Mouse (Mus musculus): ENCODE results near the gene BC048671.

Gene BC048671

GRCm38 (mm10) chr6:90300919-90301318 is at the start of gene BC048671:
Gene BC048671, plus strand, starts transcription at chr6:90301219.
- no peak for DNase-seq

- no peak for DNase-seq
Measured at GRCm38 (mm10) chr6:90288265-90288664, 12.8 kb upstream of the BC048671 start.

- DNase-seq, result no peak
Measured at GRCm38 (mm10) chr6:90306315-90306975, 5.4 kb downstream of the BC048671 start.

- no peak for DNase-seq
Measured at GRCm38 (mm10) chr6:90308839-90309778, 8.1 kb downstream of the BC048671 start.

- no peak for DNase-seq
Measured at GRCm38 (mm10) chr6:90315961-90316360, 14.9 kb downstream of the BC048671 start.

- no peak for DNase-seq
Measured at GRCm38 (mm10) chr6:90317510-90318258, 16.7 kb downstream of the BC048671 start.

- DNase-seq, result no peak
Measured at GRCm38 (mm10) chr6:90319019-90319418, 18.0 kb downstream of the BC048671 start.

- no peak for DNase-seq
Measured at GRCm38 (mm10) chr6:90319475-90320191, 18.6 kb downstream of the BC048671 start.

GRCm38 (mm10) chr6:90320429-90320828 is 19.4 kb downstream of the BC048671 start:
- no peak for DNase-seq

GRCm38 (mm10) chr6:90321811-90322210 is 20.8 kb downstream of the BC048671 start:
- no peak for DNase-seq

- no peak for DNase-seq
Measured at GRCm38 (mm10) chr6:90324026-90324425, 23.0 kb downstream of the BC048671 start.

- no peak for DNase-seq
Measured at GRCm38 (mm10) chr6:90324463-90324862, 23.4 kb downstream of the BC048671 start.

- no peak for DNase-seq
Measured at GRCm38 (mm10) chr6:90324991-90325390, 24.0 kb downstream of the BC048671 start, which contains the start of gene Chst13. Gene Chst13, minus strand, starts transcription at chr6:90325185.

- DNase-seq, result no peak
Measured at GRCm38 (mm10) chr6:90327670-90328069, 26.7 kb downstream of the BC048671 start.

GRCm38 (mm10) chr6:90329953-90330352 is 28.9 kb downstream of the BC048671 start:
- DNase-seq, result peak; percentile 68

- no peak for DNase-seq
Measured at GRCm38 (mm10) chr6:90332561-90333425, 31.8 kb downstream of the BC048671 start, which contains the start of gene Uroc1. Gene Uroc1, plus strand, starts transcription at chr6:90333284.

GRCm38 (mm10) chr6:90334244-90334643 is 33.2 kb downstream of the BC048671 start:
- no peak for DNase-seq

GRCm38 (mm10) chr6:90342343-90342742 is 41.3 kb downstream of the BC048671 start:
- DNase-seq, result peak; percentile 24

GRCm38 (mm10) chr6:90347183-90347582 is 46.2 kb downstream of the BC048671 start:
- DNase-seq, result no peak

GRCm38 (mm10) chr6:90348500-90348899 is 47.5 kb downstream of the BC048671 start:
- DNase-seq, result no peak

- DNase-seq, result no peak
Measured at GRCm38 (mm10) chr6:90350011-90350410, 49.0 kb downstream of the BC048671 start.
